Mouse (Mus musculus) heart, adult 8-10 months (tissue): Measurements from ENCODE around the gene Dhtkd1. TPM values are rescaled to one million over a fixed set of nuclear protein-coding genes. Genes with fewer than 3 reads are reported as not detected.
A peak's percentile ranks its signal among the peaks of the same experiment; 100 is the strongest.

ENCODE experiments used
- DNase-seq: peaks from one replicate; pipeline ENCODE4 v3.0.0; 2022; ENCODE audit warnings: low spot score
- total RNA-seq, 4 experiments: library from RNA; stranded (reverse); gene quantifications; 2 replicates each; pipeline ENCODE4 v1.2.4; 2022

Gene Dhtkd1
- total RNA-seq, 4 experiments from 2014 or later, result 3.7 to 9.4 (median 4.0) TPM

DNA sequence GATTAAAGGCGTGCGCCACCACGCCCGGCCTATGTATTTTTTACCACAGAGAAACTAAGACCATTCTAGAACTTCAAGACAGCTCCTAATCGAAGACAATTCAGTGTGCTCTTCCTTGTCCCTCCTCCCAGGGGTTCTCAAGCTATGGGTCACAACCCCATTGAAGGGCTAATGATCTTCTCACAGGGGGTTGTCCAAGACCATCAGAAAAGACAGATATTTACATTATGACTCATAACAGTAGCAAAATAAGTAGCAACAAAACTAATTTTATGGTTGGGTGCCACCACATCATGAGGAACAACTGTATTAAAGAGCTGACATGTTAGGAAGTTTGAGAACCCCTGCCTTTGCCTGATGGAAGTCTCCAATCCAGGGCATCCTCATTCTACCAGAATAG lies 10.7 kb downstream of the Dhtkd1 start:
- no peak for DNase-seq

DNA sequence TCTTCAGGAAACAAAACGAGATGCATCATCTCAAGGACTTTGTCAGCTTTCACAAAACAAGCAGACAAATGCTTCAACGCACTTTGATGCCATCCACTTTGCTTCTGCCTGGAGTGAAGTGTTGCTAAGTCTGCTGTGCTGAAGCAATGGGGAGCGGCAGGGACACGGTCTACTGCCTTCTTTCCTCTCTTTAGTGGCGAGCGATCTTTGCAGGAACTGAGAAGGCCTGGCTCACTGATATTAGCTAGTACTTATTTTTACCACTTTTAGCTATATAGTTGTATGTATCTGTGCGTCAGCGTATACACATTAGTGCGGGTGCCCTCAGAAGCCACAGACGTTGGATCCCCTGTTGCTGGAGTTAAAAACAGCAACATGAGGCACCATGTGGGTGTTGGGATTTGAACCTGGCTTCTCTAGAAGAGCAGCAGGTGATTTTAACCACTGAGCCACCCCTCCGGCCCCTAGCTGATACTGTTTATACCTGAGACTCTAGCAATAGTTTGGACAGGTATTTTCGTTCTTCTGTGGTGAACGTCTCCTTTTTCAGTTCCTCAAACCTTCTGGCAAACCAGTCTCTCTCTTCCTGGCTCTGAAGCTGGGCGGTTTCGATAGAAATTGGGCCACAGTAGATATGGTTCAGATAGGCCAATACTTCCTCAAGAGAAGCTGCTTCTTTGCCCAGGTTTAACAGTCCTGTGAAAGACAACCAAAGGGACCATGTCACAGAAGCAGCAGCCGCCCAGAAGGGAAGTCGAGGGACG lies 12.1 kb downstream of the Dhtkd1 start:
- no peak for DNase-seq

DNA sequence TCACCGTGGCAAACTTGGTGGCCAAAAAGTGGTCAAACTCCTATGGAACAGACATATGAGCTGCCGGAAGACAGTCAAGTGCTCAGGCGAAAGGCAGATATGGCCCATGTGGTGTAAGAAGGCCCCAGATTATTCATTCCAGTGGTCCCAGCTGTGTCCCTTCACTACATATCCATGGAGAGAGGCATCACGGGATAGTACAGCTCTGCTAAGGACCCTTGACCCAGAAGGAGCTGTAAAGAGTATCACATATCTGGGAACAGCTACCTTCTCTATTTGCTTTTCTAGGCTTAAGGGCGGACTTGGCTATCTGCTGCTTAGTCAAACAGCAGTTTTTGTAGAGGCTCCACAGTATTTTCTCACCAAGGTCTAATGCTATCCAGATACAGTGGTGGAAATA lies 12.8 kb downstream of the Dhtkd1 start:
- DNase-seq, result no peak

DNA sequence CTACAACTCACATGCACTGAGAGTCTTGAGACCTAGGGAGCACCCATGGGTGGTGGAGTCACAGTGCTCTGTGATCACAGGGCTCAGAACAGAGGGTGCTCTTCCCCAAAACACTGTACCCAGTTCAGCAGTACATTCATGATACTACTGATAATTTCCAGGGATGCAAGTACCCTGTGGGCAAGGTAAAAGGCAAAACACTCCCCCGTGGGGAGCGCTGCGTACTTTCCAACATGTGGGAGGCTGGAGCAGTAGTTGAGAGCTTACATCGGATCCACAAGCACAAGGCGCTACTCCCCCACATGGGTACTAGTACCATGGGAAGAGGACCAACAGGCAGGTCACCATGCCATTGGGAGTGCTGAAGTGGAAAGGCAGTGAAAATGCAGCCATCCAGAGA lies 15.1 kb downstream of the Dhtkd1 start:
- DNase-seq, result no peak

DNA sequence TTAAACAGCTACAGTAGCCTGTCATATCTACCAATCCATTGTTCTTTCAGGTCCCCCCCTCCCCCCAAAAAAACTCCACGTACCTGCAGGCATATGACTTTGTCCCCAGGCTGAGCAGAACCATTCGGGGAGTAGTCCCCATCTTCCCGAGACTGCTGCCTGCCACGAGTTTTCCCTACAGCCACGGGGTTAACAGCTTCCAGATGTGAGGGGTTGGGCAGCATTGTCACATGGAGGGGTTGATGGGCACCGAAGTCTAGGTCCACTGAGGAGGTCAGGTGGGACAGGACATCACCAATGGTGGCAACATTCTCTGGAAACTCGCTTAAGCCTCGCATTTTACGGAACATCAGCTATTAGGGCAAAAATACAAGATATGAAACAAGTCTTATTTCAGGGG lies 18.8 kb downstream of the Dhtkd1 start:
- DNase-seq, result no peak

DNA sequence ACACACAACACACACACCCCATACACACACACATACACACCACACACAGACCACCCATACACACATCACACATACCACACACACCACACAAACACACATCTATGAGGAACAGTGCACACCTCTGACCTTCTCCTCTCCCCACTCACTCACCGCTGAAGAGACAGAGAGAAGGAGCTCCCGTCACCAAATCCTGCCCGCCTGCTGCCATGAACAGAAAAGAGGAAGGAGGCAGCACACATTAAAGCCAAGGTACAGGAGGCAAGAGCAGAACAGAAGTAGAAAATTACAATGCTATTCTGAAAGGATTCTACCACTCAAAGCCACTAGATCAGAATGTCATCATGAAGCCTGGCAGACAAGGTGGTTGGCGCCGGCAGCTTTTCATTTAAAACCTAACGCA lies 19.8 kb downstream of the Dhtkd1 start:
- DNase-seq, result no peak

DNA sequence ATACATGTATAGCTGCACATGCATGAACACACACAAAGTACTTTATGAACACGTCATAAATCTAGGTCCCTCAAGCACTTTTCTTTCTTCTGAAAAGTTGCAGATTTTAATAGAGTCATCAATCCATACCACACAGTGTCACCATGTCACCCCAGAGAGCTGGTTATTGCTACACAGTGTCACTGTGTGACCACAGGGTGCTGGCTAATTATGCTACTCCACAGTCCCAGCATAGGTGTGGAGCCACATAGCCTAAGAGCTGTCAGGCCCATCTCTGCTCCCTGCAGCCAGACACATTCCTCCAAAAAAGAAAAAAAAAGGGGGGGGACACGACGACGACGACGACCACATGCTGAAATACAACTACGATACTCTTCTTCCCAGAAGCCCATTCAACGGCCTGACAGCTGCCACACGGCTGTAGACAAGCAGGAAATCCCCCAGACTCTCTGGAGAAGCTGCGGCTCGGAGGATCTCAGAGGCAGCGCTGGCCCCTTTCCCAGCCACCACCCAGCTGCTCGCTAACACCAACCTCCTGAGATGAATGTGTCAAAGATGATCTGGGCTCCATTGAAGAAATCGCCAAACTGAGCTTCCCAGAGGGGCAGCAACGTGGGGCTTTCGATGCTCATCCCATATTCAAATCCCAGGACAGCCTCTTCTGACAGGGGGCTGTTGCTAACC lies 31.2 kb downstream of the Dhtkd1 start:
- DNase-seq, result no peak

DNA sequence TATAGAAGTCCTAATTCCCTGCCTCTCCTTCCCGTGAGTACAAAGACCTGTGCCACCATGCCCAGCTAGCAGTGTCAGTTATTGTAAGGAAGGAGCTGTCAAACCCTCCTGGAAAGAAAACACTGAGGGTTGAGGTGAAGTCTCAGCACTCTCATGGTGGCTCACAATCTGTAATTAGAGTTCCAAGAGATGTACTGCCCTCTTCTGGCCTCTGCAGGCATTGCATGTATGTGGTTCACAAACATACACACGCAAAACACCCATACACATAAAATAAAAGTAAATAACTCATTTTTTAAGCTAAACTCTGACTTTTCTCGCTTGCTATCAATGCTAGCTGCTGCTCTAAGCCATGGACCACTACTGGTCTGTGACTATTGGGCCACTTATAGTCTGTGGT lies 36.0 kb downstream of the Dhtkd1 start:
- DNase-seq, result peak; percentile 8

DNA sequence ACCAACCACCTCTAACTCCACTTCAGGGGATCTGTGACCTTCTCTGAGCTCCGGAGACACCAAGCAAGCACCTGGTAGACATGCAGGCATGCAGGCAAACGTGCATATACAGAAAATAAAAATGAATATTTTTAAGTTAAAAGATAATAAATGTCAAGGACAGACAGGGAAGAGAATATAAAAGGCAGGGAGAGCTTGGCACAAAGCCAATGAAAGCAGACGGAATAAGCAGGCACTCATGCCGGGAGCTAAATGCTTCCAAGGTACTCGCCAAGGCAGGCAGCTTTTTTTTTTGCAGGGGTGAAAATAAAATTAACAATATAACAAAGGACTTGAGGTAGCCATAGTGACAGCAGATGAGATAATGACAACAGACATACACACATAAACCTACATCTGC lies 36.5 kb downstream of the Dhtkd1 start:
- peak; percentile 8 for DNase-seq

DNA sequence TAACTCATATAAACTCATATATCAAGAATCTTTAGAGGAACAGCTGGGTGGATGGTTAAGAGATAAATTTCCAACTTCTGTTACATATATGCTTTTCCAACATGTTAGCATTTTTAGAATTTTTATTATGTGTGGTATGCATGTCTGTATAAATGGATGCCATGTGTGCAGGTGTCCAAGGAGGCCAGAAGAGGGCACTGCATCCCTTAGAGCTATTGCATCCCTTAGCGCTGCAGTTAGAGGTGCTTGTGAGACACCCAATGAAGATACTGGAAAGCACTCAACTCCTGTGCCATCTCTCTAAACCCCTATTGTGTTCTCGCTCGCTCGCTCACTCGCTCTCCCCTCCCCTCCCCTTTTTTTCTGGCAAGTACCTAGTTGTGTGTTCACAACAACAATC lies 42.4 kb downstream of the Dhtkd1 start:
- no peak for DNase-seq

DNA sequence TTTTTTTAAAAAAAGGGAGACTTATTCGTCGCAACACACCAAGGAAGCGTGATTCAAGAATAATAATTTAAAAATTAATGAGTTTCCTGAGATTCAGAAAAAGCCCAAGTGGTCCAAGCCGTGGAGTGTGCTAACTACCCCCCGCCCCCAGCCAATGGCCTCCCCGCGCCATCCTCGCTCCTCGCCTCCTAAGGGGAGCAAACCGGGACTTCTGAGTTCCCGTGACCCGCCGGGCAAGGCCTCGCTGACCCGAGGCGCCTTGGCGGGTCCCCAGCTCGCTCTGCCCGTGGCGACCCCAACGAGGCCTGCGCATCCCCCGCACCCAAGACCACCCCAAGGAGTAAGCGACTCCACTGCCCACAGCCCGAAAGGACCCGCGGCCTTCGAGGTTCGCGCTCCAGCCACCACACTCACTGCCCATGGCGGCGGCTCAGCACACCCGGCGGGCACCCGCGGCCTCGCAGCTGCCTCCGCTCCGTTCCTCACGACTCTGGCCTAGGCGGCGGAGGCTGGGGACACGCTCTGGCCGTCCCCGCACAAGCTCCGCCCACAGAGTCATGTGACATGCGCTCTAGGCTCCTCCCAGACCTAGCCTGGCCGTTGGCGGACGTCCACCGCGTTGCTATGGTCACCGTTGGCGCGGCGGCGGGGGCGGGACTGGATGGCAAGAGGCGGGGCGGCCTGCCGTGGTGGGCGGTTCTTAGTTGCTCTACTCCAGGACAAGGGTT lies 47.6 kb downstream of the Dhtkd1 start, which contains the start of gene Sec61a2:
Sec61a2 (minus strand) TSS at position 590 of the 728 bp plus-strand sequence.
- DNase-seq, result peak; percentile 98

DNA sequence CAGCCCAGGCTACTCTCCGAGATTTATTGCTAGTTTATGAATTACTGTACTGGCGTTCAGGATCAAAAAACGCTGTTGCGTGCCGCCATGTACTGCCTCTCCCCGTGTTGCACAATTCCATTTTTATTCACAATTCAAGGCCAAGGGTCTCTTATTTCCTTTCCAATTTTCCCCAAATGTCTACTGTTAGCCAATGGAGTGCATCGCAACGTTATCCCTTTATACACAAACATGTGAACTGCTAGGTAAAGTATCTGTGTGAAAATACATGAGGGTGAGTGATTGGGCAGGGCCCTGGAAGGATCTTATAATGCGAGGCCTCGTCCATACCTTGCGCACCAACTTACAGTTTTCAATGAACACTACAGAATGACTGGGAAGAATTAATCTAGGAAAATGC lies 48.3 kb downstream of the Dhtkd1 start:
- DNase-seq, result no peak

DNA sequence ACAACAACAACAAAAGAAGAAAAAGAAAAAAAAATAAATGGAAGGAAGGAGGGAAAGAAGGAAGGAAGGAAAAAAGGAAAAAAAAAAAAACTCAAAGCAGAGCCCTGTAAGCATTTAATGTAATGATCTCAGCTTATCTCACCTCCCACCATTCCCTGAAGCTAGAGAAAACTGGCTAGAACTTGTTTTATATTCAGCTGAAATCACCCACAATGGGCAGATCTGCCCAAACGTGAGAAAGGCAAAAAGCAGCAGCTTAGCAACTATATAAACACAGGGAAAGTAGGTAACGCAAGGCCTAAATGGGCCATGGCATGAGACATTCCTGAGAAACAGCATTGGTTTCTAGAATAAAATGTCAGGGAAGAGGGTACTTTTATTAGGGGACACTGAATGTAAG lies 53.2 kb downstream of the Dhtkd1 start:
- DNase-seq, result no peak

DNA sequence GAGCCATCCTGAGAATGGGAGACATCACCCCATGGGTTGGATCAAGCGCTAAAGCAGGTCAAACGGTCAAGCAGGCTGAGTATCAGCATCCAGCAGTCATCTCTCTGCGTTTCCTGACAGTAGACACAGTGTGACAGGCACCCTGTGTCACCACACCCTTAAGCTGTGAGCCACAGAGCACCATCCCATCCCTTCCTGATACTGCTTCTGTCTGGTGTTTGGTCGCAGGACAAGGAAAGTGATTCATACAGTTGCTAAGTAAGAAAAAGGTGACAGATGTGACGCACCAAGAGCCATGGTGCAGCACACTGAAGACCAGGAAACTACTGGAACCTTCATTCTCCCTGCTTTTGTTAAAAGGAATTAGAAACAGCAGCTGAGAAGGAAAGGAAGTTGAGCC lies 53.7 kb downstream of the Dhtkd1 start:
- DNase-seq, result no peak

DNA sequence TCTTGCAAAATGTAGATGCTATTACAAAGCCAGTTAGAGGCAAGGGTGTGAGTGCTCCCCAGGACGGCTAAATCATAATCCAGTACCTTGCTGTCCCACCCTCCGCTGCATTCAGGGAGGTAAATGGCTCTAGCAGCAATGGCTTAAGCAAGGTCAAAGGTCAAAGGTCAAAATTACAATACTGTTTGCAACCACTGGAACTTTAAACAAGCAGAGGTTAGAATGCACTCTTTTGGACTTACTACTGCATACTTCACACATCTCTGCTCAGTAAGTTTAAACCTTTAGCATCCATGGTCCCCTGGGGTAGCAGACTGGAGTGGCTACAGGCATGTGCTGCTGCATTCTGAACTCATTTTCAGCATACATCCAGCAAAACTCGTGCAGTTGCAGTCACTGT lies 65.1 kb downstream of the Dhtkd1 start:
- no peak for DNase-seq

DNA sequence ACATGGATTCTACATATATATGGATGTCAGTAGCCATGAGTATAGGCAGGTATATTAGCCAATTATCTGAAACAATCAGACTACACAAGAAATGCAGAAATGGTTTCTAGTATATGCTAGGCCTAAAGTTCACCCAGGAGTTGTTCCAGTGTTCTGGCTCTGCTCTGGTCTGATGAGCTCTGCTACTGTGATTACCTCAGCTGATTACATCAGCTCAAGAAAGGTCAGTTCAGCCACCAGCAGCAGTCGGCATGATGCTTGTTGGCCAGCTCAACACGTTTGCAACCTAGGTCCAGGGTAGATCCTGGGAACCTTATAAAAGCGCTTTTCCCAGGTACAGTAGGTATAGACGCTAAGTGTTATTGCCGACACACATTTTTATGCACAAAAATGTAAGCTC lies 72.8 kb downstream of the Dhtkd1 start:
- no peak for DNase-seq

DNA sequence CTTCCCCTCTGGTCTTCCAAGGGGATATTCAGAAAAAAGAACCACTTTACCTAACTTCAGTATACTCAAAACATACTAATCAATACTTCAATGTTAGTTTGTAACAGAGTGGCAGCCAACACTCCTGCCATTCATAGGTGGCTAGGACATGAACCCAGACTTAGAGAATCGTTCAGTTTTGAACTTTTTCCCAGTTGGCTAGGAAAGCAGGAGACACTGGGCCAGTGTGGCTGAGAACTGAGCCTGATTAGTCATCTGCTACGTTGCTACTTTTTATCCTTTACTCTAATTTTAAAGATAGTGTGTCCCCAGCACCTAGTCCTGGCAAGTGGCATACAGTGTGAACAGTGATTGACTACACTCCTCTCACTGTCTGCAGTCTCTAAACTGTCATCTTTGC lies 74.9 kb downstream of the Dhtkd1 start:
- DNase-seq, result no peak

DNA sequence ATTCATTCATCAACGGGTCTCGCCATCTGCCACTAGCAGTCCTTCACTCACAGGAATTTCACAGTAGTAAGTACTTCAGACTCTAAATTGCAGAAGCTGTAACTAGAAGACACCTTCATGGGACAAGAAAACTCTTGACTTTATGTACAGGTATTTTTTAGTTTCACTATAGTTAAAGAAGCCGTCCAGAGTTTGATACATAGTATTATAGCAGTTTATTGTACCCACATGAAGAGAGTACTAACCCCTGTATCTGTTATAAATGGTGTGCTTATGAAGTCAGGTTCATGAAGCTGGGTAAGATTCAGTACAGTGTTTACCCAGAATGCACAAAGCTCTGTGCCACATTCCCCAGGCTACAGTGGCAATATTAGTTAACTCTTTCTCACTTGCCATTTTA lies 79.8 kb downstream of the Dhtkd1 start, which contains the start of gene Gm13199:
Gm13199 (minus strand) TSS at position 101 of the 400 bp plus-strand sequence.
- DNase-seq, result no peak

DNA sequence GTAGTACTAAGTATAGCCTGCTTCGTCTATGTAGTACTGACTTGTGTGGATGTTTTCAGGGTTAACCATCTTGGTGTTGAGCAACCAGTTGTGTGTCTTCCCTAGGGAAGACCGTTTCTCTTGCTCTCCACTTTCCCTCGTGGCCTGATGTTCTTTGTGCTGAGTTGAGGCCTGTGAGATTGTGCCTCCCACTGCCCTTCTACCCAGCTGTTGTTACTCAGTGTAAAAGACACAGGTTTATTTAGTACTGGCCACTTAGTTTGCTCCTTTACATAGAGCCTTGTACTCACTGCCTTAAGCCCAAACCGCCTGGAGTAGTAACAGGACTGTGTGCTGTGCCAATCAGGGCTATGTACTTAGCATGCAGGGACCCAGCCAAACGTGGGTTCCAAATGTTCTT lies 90.7 kb downstream of the Dhtkd1 start:
- no peak for DNase-seq

DNA sequence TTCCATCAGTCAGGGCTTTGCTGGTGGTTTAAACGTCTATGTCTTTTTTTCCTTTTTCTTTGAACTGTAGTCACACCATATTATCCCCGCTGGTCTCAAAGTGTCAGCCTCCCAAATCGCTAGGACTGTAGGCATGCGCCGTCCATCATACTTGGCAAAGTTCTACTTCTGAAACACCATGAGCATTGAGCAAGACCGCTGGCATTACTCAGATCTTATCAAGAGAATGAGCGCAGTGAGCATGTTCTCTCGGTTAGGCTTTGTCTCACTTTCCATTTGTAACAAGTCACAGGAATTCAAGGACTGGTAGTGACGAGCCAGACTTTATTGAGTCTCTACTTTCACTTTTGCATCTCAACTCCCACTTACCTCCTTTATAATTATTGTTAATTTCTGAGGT lies 91.5 kb downstream of the Dhtkd1 start:
- no peak for DNase-seq
